Mouse (Mus musculus): ENCODE measurements around the gene Acap2.

DNA sequence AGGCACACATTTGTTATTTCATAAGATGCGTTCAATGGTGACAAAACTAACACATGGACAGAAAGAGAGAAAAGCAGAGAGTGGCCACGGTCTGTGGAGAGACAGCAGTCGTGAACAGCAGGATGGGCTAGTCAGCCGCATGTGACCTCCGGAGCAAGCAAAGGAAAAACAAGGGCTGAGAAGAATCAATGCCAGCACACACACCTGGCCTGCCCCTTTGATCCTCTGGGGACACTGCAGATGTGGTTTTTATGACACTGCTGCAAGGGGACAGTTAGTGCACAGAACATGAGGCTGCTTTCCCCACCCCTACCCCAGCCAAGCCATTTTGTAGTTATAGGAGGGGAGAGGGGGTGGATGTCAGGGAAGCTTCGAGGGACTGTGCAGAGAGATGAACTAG lies 152.9 kb downstream of the Acap2 start:
- TF ChIP-seq MAX (IDR thresholded peaks at IDR 0.05) = no peak
- TF ChIP-seq CTCF (IDR thresholded peaks at IDR 0.05; ENCODE audit: control insufficient read depth, insufficient read depth, insufficient read length) = no peak
- TF ChIP-seq USF1 (IDR thresholded peaks at IDR 0.05; ENCODE audit: low read depth) = no peak
- TF ChIP-seq MYOG (IDR thresholded peaks at IDR 0.05; ENCODE audit: control insufficient read depth, extremely low read depth, insufficient read length) = no peak
- no peak for TF ChIP-seq MYOD1 (IDR thresholded peaks at IDR 0.05; ENCODE audit: control insufficient read depth, insufficient read length, low read depth)
- TF ChIP-seq CEBPB (IDR thresholded peaks at IDR 0.05; ENCODE audit: low read depth) = no peak
- no peak for TF ChIP-seq FOSL1 (IDR thresholded peaks at IDR 0.05; ENCODE audit: insufficient read depth, low read length, poor library complexity, severe bottlenecking)

All from C2C12 (cell line).